Mouse (Mus musculus) CH12F3 (cell line): Measurements from ENCODE around the gene Csta1.

Source experiments
- in situ Hi-C: fragments of 300-500 bp; cut with MboI; formaldehyde crosslinking; loops from 2 replicates; pipeline ENCODE4 v1.14.3; 2020; ENCODE audit warnings: low sequenced_read_pairs

The Csta1 gene

GRCm38 (mm10) chr16:36071450-36072379, 59.3 kb downstream of the Csta1 start, which contains the start of the genes Fam162a and Ccdc58:
TSS of gene Fam162a (minus strand) at chr16:36071594.
TSS of gene Ccdc58 (plus strand) at chr16:36071685.
- in situ Hi-C loops: no loop called here

GRCm38 (mm10) chr16:36071071-36071449, 60.0 kb downstream of the Csta1 start:
- in situ Hi-C loops: no loop called here
